Mouse (Mus musculus): ENCODE data around the gene Svs3a. TPM values are rescaled to one million over a fixed set of nuclear protein-coding genes. Genes with fewer than 3 reads are reported as not detected.
"Not testable (repeated sequence)": the region's sequence is repeated elsewhere in the genome, so short reads cannot be mapped to it uniquely, and the experiment has no call there.

The Svs3a gene
- polyA plus RNA-seq (2014; fragmentation: Nextera tagmentation; extraction: Ambion mirVana), result not detected in 2 replicates

DNA sequence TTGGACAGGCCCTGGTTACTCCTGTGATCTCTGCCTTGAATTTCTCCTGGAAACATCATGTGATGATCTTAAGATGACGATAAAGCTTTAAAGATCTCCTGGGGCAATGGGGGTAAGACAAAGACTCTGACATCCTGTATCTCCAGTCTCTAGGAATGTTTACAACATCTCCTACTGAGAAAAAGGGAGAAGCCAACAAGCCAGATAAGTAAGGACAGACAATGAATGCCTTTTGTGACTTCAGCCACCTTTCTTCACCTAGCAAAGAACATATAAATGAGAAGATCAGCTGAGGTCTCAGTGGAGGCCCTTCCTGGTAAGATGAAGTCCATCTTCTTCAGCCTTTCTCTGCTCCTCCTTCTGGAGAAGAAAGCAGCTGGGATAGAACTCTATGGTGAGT lies at the start of gene Svs3a:
Gene Svs3a (plus strand): TSS at position 301 of the 400 bp plus-strand sequence.
- not testable (repeated sequence) for H3K36me3 ChIP-seq (replicated peaks; ENCODE audit: control insufficient read depth, insufficient read depth); H3K9me3 ChIP-seq (ENCODE audit: control insufficient read depth, low read length); H3K27me3 ChIP-seq (ENCODE audit: control insufficient read depth, insufficient read depth, low read length); DNase-seq (ENCODE audit: low spot score); H3K4me2 ChIP-seq (replicated peaks); H3K4me1 ChIP-seq (replicated peaks; ENCODE audit: control insufficient read depth, insufficient read depth, low read length); H3K9ac ChIP-seq; H3K4me3 ChIP-seq (replicated peaks; ENCODE audit: low read length); H3K27ac ChIP-seq; ATAC-seq (ENCODE audit: low FRiP score)
- 79% methylated on average over 1 of the region's 1 CpGs for WGBS

DNA sequence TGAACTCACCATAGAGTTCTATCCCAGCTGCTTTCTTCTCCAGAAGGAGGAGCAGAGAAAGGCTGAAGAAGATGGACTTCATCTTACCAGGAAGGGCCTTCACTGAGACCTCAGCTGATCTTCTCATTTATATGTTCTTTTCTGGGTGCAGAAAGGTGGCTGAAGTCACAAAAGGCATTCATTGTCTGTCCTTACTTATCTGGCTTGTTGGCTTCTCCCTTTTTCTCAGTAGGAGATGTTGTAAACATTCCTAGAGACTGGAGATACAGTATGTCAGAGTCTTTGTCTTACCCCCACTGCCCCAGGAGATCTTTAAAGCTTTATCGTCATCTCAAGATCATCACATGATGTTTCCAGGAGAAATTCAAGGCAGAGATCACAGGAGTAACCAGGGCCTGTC lies 32.5 kb upstream of the Svs3a start, which contains the start of gene Svs3b:
Gene Svs3b (minus strand): TSS at position 101 of the 400 bp plus-strand sequence.
- not testable (repeated sequence) for H3K9ac ChIP-seq; H3K9me3 ChIP-seq (ENCODE audit: control insufficient read depth, low read length); H3K4me2 ChIP-seq (replicated peaks); H3K36me3 ChIP-seq (replicated peaks; ENCODE audit: control insufficient read depth, insufficient read depth); H3K4me3 ChIP-seq (replicated peaks; ENCODE audit: low read length); H3K27me3 ChIP-seq (ENCODE audit: control insufficient read depth, insufficient read depth, low read length); ATAC-seq (ENCODE audit: low FRiP score); DNase-seq (ENCODE audit: low spot score); H3K27ac ChIP-seq; H3K4me1 ChIP-seq (replicated peaks; ENCODE audit: control insufficient read depth, insufficient read depth, low read length)
- 81% methylated on average over 1 of the region's 1 CpGs for WGBS

DNA sequence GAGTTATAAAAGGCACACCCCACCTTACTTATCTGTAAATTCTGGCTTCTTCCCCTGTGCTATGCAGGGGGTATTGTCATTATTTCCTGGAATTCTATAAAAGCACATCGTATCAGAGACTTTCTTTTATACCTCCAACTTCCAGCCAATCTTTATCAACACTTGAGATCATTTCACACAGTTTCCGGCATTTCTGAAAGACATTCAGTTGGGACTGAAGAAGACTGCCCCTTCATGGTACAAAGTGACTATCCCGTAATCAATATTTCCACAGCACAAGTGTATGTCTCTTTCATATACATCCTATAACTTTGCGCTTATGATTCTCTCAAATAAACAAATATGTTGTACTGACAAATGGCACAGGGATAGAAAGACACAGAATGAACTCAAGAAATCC lies 10.7 kb upstream of the Svs3a start, which contains the start of gene Svs4:
Gene Svs4 (minus strand): TSS at position 101 of the 400 bp plus-strand sequence.
- DNase-seq (ENCODE audit: low spot score) (no peak), ATAC-seq (ENCODE audit: low FRiP score) (no peak)
- WGBS, result 95% methylated on average over 4 of the region's 4 CpGs
- H3K27me3 ChIP-seq (ENCODE audit: control insufficient read depth, insufficient read depth, low read length), result no peaks in the 10 kb centered on the region
- H3K4me2 ChIP-seq (replicated peaks), result no peak within 1 kb of the TSS
- no peaks in the 10 kb centered on the region for H3K9me3 ChIP-seq (ENCODE audit: control insufficient read depth, low read length)
- no peak within 1 kb of the TSS for H3K27ac ChIP-seq
- H3K36me3 ChIP-seq (replicated peaks; ENCODE audit: control insufficient read depth, insufficient read depth), result no peaks in the 10 kb centered on the region
- no peaks in the 10 kb centered on the region for H3K4me1 ChIP-seq (replicated peaks; ENCODE audit: control insufficient read depth, insufficient read depth, low read length)
- no peak within 1 kb of the TSS for H3K4me3 ChIP-seq (replicated peaks; ENCODE audit: low read length)
- no peak within 1 kb of the TSS for H3K9ac ChIP-seq

DNA sequence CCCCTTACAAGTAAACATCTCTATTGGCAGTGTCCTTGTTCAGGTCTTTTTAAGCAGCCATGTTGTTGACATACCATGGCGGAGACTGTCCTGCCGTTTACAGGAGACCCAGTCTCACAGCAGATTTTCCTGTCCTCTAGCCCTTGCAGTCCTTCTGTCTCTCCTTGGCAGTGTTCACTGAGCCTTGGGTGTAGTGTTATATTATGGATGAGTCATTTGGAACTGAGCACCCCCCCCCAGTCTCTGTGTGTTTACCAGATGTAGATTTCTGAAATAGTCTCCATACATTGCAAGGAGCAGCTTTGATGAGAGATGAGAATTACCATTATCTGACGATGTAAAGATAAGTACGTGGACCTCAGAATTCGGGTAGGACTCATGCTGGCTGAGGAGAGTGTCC lies 23.5 kb downstream of the Svs3a start:
- Histone ChIP-seq H3K27me3 (ENCODE audit: control insufficient read depth, insufficient read depth, low read length) (no peaks in the 10 kb centered on the region), H3K4me3 (replicated peaks; ENCODE audit: low read length) (no peak overlapping the region), H3K36me3 (replicated peaks; ENCODE audit: control insufficient read depth, insufficient read depth) (no peaks in the 10 kb centered on the region), H3K27ac (no peak overlapping the region), H3K9ac (no peak overlapping the region), H3K4me1 (replicated peaks; ENCODE audit: control insufficient read depth, insufficient read depth, low read length) (no peaks in the 10 kb centered on the region), H3K9me3 (ENCODE audit: control insufficient read depth, low read length) (no peaks in the 10 kb centered on the region), H3K4me2 (replicated peaks) (no peak overlapping the region)
- WGBS, result 86% methylated on average over 5 of the region's 5 CpGs
- DNase-seq (ENCODE audit: low spot score) (no peak), ATAC-seq (ENCODE audit: low FRiP score) (no peak)

DNA sequence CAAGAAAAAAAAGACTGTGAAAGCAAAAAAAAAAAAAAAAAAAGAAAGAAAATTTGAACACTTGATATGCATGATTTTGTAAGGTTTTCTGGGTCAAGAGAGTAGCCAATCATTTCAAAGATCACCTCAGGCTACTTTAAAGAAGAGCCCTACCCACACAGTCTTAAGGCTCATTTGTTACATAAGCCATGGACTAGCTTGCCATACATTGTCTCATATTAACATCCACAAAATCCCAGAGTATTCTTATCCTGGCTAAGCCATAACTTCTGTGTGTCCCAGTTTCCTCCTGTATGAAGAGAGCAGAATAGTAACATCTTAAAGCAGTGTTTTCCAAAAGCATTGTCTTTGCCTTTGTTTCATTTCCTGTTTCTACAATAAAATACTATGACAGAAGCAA lies 26.4 kb downstream of the Svs3a start:
- not testable (repeated sequence) for H3K4me1 ChIP-seq (replicated peaks; ENCODE audit: control insufficient read depth, insufficient read depth, low read length); H3K36me3 ChIP-seq (replicated peaks; ENCODE audit: control insufficient read depth, insufficient read depth); H3K27ac ChIP-seq; DNase-seq (ENCODE audit: low spot score); ATAC-seq (ENCODE audit: low FRiP score); H3K9me3 ChIP-seq (ENCODE audit: control insufficient read depth, low read length); H3K9ac ChIP-seq; H3K4me3 ChIP-seq (replicated peaks; ENCODE audit: low read length); H3K27me3 ChIP-seq (ENCODE audit: control insufficient read depth, insufficient read depth, low read length); H3K4me2 ChIP-seq (replicated peaks)

DNA sequence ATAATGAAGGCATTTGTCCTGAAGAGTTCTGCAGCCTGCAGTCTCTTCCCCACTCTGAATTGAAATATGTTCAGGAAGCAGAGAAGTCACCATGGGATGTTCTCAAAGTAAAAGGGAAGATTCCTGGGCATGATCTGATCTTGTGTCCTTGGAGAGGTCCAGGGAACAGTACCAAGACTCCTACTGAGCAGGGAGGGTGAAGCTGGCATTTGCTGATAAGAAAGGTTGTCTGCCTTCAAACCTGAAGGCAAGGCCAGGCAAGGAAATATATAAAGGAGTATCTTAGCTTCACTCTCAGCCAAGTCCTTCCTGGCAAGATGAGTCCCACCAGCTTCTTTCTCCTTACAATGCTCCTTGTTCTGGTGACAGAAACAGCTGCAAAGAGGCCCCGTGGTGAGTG lies 27.4 kb downstream of the Svs3a start, which contains the start of gene Svs6:
Gene Svs6 (plus strand): TSS at position 301 of the 400 bp plus-strand sequence.
- not testable (repeated sequence) for H3K9ac ChIP-seq; H3K4me3 ChIP-seq (replicated peaks; ENCODE audit: low read length); H3K4me1 ChIP-seq (replicated peaks; ENCODE audit: control insufficient read depth, insufficient read depth, low read length); H3K4me2 ChIP-seq (replicated peaks); H3K36me3 ChIP-seq (replicated peaks; ENCODE audit: control insufficient read depth, insufficient read depth); DNase-seq (ENCODE audit: low spot score); H3K9me3 ChIP-seq (ENCODE audit: control insufficient read depth, low read length); ATAC-seq (ENCODE audit: low FRiP score); H3K27ac ChIP-seq; H3K27me3 ChIP-seq (ENCODE audit: control insufficient read depth, insufficient read depth, low read length)
- 72% methylated on average over 1 of the region's 1 CpGs for WGBS

DNA sequence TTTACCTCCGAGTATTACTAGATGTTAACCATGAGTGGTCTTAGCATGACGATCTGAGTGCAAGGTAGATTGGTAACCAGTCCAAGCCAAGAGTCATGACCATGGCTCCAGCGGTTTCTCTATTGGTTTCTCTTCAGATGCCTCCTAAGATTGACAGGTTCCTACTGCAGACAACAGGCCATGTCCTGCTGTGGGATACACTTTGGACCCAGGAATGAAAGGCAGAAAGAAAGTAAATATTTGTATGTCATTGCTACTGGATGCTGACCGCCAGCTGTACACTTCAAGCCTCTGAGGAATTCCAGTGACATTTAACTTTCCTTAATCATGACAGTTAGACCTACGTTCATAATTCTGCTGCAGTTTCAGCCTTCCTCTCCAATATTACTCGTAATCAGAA lies 31.9 kb downstream of the Svs3a start:
- no peak for ATAC-seq (ENCODE audit: low FRiP score)
- H3K4me3 ChIP-seq (replicated peaks; ENCODE audit: low read length), result no peak overlapping the region
- DNase-seq (ENCODE audit: low spot score), result no peak
- H3K27ac ChIP-seq, result no peak overlapping the region
- H3K27me3 ChIP-seq (ENCODE audit: control insufficient read depth, insufficient read depth, low read length), result no peaks in the 10 kb centered on the region
- no peaks in the 10 kb centered on the region for H3K9me3 ChIP-seq (ENCODE audit: control insufficient read depth, low read length)
- H3K36me3 ChIP-seq (replicated peaks; ENCODE audit: control insufficient read depth, insufficient read depth), result no peaks in the 10 kb centered on the region
- H3K4me2 ChIP-seq (replicated peaks), result no peak overlapping the region
- WGBS, result 87% methylated on average over 6 of the region's 6 CpGs
- no peak overlapping the region for H3K9ac ChIP-seq
- no peaks in the 10 kb centered on the region for H3K4me1 ChIP-seq (replicated peaks; ENCODE audit: control insufficient read depth, insufficient read depth, low read length)

DNA sequence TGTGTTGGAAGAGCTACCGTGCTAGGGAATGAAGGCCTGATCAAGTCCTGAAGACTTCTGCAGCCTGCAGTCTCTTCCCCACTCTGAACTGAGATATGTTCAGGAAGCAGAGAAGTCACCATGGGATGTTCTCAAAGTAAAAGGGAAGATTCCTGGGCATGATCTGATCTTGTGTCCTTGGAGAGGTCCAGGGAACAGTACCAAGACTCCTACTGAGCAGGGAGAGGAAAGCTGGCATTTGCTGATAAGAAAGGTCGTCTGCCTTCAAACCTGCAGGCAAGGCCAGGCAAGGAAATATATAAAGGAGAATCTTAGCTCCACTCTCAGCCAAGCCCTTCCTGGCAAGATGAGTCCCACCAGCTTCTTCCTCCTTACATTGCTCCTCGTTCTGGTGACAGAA lies 43.4 kb downstream of the Svs3a start, which contains the start of gene Svs5:
Gene Svs5 (plus strand): TSS at position 301 of the 400 bp plus-strand sequence.
- H3K4me1 ChIP-seq (replicated peaks; ENCODE audit: control insufficient read depth, insufficient read depth, low read length); H3K4me2 ChIP-seq (replicated peaks); H3K4me3 ChIP-seq (replicated peaks; ENCODE audit: low read length); ATAC-seq (ENCODE audit: low FRiP score); H3K9me3 ChIP-seq (ENCODE audit: control insufficient read depth, low read length); DNase-seq (ENCODE audit: low spot score); H3K9ac ChIP-seq; H3K27me3 ChIP-seq (ENCODE audit: control insufficient read depth, insufficient read depth, low read length); H3K36me3 ChIP-seq (replicated peaks; ENCODE audit: control insufficient read depth, insufficient read depth); H3K27ac ChIP-seq: not testable (repeated sequence)
- WGBS, result 80% methylated on average over 3 of the region's 3 CpGs
